Mouse (Mus musculus) midbrain, embryonic 14.5 days (tissue): Measurements from ENCODE around the gene Dbndd2. TPM values are rescaled to one million over a fixed set of nuclear protein-coding genes. Genes with fewer than 3 reads are reported as not detected.

ENCODE experiments used
- ATAC-seq: fragments of 200-750 bp; cut with Nextera tagmentation; 2 replicates; pipeline ENCODE4 v1.8.0; 2017; ENCODE audit warnings: moderate number of reproducible peaks, moderate library complexity; ENCODE audit not compliant: low FRiP score, low TSS enrichment
- DNase-seq: peaks from one replicate; pipeline ENCODE4 v3.0.0-alpha.2; 2015
- H3K27ac ChIP-seq: fragments of 300-500 bp; sonication (generic); replicated peaks from 2 replicates; pipeline ENCODE4 v1.5.1; 2014; ENCODE audit warnings: mild to moderate bottlenecking, low read depth, low read length, moderate library complexity
- H3K27me3 ChIP-seq: fragments of 300-500 bp; sonication (generic); 2 replicates; pipeline ENCODE4 v1.6.1; 2014; ENCODE audit warnings: low read length, control low read depth, mixed read lengths; ENCODE audit not compliant: control insufficient read depth, insufficient read depth
- H3K36me3 ChIP-seq: fragments of 300-500 bp; sonication (generic); 2 replicates; pipeline ENCODE4 v1.6.1; 2014; ENCODE audit warnings: low read length, control low read depth; ENCODE audit not compliant: control insufficient read depth, insufficient read depth
- H3K4me1 ChIP-seq: fragments of 300-500 bp; sonication (generic); 2 replicates; pipeline ENCODE4 v1.6.1; 2014; ENCODE audit warnings: mild to moderate bottlenecking, antibody characterized with exemption, low read length, control low read depth; ENCODE audit not compliant: control insufficient read depth, insufficient read depth
- H3K4me2 ChIP-seq: fragments of 300-500 bp; sonication (generic); 2 replicates; pipeline ENCODE4 v1.6.1; 2014; ENCODE audit warnings: mild to moderate bottlenecking, low read length, moderate library complexity
- H3K4me3 ChIP-seq: fragments of 300-500 bp; sonication (generic); replicated peaks from 2 replicates; pipeline ENCODE4 v1.5.1; 2014; ENCODE audit warnings: low read depth, low read length
- H3K9ac ChIP-seq: fragments of 300-500 bp; sonication (generic); replicated peaks from 2 replicates; pipeline ENCODE4 v1.6.1; 2014; ENCODE audit warnings: mild to moderate bottlenecking, low read length, moderate library complexity
- H3K9me3 ChIP-seq: fragments of 300-500 bp; sonication (generic); 2 replicates; pipeline ENCODE4 v1.6.1; 2016; ENCODE audit warnings: low read length, control low read depth, mixed read lengths; ENCODE audit not compliant: control insufficient read depth
- WGBS: fragments of 180-500 bp; shearing (Covaris S2); extraction: QIAGEN DNeasy Blood & Tissue Kit; methylation state at CpG from one replicate; pipeline ENCODE4 v1.1.7; 2014; 5-methylcytosine and 5-hydroxymethylcytosine counted together
- polyA plus RNA-seq: library from polyadenylated mRNA; unstranded; fragments of >200 nt; fragmentation: Nextera tagmentation; extraction: Ambion mirVana; gene quantifications from 2 replicates; pipeline ENCODE4 v1.2.1, GENCODE M21; 2014

Gene Dbndd2
- polyA plus RNA-seq, 1 experiment from 2014 or later = 11.4 TPM

DNA sequence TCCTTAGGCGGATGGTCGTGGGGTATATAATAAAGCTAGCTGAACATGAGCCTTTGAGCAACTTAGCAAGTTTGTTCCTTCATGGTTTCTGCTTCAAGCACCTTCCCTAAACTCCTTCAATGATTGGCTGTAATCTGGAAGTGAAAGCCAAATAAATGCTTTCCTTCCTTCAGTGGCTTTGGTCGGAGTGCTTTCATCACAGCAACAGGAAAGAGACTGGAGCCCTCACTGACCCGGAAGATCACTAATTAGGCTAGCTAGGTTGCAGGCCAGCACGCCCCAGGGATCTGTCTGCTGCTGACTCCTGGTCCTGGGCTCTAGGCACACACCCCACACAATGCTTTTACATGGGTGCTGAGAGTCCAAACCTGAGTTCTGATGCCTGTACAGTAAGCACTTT, 42.7 kb downstream of the Dbndd2 start:
- Histone ChIP-seq H3K4me2 (no peak overlapping the region), H3K9me3 (no peaks in the 10 kb centered on the region), H3K4me1 (no peaks in the 10 kb centered on the region), H3K36me3 (no peaks in the 10 kb centered on the region), H3K27me3 (no peaks in the 10 kb centered on the region), H3K9ac (no peak overlapping the region), H3K27ac (no peak overlapping the region), H3K4me3 (no peak overlapping the region)
- no peak for DNase-seq
- ATAC-seq = no peak
- 75% methylated on average over 5 of the region's 5 CpGs for WGBS

DNA sequence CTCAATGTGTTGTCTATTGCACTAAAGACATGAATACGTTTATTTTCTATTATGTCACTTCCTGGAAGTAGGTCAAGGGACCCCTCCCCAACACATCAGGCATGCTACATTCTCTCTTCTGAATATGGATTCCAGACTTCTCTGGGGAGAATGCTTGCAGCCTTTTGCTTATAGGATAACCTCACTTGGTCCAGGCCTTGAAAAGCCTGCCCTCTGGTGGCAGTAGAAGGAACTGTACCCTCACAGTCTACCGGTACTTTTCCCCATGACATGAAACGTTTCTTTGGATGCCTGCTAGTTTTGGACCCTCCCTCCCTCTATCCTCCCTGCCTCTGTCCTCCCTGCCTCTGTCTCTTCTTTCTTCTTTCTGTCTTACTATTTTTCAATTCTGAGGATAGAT, 45.3 kb downstream of the Dbndd2 start:
- 6% methylated on average over 3 of the region's 3 CpGs for WGBS
- DNase-seq = peak; percentile 85
- Histone ChIP-seq H3K4me2 (no peak overlapping the region), H3K36me3 (no peaks in the 10 kb centered on the region), H3K9ac (no peak overlapping the region), H3K4me3 (no peak overlapping the region), H3K4me1 (no peaks in the 10 kb centered on the region), H3K9me3 (no peaks in the 10 kb centered on the region), H3K27me3 (no peaks in the 10 kb centered on the region), H3K27ac (no peak overlapping the region)
- ATAC-seq = no peak

DNA sequence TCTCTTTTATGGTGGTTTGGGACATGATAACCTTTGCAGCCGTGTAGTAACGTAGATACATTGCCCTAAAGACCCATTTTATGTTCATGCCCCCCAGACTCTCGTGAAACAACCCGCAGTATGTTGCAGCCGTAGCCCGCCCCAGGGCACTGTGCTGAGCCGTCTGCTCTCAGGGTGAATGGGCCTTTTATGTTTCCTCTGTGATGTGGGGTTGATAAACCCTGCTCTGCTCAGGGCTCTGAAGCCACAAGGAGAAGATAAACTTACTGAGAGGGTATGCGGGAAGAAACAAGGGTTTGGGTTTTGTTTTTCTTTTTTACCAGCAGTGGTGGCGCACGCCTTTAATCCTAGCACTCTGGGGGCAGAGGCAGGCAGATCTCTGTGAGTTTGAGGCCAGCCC, 48.4 kb downstream of the Dbndd2 start:
- ATAC-seq (no peak), DNase-seq (no peak)
- 83% methylated on average over 10 of the region's 10 CpGs for WGBS
- H3K4me3 ChIP-seq = no peak overlapping the region
- no peaks in the 10 kb centered on the region for H3K4me1 ChIP-seq
- no peak overlapping the region for H3K9ac ChIP-seq
- H3K36me3 ChIP-seq = no peaks in the 10 kb centered on the region
- no peak overlapping the region for H3K27ac ChIP-seq
- H3K4me2 ChIP-seq = no peak overlapping the region
- no peaks in the 10 kb centered on the region for H3K9me3 ChIP-seq
- H3K27me3 ChIP-seq = no peaks in the 10 kb centered on the region

DNA sequence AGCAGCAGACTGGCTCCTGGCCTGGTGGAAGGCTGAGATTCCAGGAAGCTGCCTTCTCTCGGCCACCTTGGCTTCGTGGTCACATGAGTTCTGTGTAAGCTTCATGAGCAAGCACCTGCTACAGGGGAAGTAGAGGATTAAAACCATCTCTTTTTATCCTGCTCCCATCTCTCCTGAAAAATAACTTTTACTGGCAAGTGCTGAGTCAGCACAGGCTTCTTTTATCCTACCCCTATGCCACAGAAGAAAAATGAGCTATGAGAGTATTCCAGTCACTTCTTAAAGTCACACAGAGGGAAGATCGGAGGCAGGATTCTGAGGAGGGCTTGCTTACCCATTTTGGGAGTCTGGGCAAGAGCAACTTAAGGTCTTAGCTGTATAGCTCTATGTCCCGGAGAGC, 51.1 kb downstream of the Dbndd2 start:
- ATAC-seq = no peak
- H3K9ac ChIP-seq = no peak overlapping the region
- 91% methylated on average over 4 of the region's 4 CpGs for WGBS

DNA sequence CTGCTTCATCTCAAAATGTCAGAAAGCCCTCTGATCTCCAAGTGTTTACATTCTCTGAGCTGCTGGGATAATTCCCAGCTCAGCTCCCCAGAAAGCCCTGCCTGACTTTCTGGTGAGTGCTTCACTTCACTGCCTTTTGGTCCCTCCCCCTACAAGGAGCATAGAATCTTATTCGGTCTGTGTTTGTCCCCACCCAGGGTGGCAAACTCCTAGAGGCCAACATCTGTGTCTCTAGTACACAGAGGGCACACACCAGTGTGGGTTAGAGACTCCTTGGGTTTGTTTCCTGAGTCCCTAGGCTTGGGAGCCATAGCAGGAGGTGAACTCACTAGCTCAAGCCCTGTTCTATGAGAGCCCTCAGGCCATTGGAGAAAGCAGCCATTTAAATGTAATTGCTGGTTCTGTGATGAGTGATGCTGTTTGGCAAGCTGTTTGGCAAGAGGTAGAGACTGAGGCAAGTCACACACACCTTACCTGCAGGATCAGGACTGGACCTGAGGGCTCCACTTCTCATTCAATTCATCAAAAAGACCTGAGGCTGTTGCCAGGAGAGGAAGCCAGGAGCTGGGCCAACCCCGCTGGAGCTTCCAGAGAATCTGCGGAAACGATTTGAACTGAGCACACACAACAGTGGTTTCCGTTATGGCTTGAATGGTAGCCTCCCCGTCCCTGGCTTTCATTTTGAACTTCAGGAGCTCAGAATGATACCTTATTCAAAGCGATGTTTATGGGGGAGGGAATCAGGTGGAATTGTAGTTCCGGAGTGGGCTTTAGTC, 54.9 kb downstream of the Dbndd2 start:
- WGBS = 52% methylated on average over 8 of the region's 8 CpGs
- no peak overlapping the region for H3K4me2 ChIP-seq
- no peak for ATAC-seq
- H3K36me3 ChIP-seq = no peaks in the 10 kb centered on the region
- no peaks in the 10 kb centered on the region for H3K4me1 ChIP-seq
- no peak for DNase-seq
- H3K9ac ChIP-seq = no peak overlapping the region
- no peaks in the 10 kb centered on the region for H3K27me3 ChIP-seq
- H3K27ac ChIP-seq = no peak overlapping the region
- H3K4me3 ChIP-seq = no peak overlapping the region
- no peaks in the 10 kb centered on the region for H3K9me3 ChIP-seq

More for the DNA sequence above, 51.1 kb downstream of the Dbndd2 start:
- Histone ChIP-seq H3K4me3 (no peak overlapping the region), H3K4me1 (no peaks in the 10 kb centered on the region), H3K9me3 (no peaks in the 10 kb centered on the region), H3K36me3 (no peaks in the 10 kb centered on the region), H3K27me3 (no peaks in the 10 kb centered on the region), H3K4me2 (no peak overlapping the region), H3K27ac (no peak overlapping the region)
- no peak for DNase-seq

DNA sequence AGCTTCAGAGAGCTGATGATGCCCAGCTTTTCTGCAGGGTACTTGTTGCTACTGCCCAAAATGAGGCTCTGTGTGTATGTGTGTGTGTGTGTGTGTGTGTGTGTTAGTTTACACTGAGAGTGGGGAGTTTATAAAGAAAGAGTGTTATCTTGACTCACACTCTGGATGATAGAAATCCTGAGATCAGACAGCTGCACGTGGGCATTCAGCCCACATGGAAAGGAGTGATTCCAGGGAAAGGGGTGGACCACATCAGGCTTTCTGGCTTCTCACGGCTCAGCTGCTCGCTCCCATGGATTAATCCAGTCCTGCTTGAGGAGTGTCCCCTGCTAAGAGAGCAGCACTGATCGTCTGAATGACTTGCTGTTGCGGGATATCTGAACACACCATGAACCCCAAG, 56.2 kb downstream of the Dbndd2 start:
- DNase-seq (no peak), ATAC-seq (no peak)
- Histone ChIP-seq H3K4me1 (no peaks in the 10 kb centered on the region), H3K27me3 (no peaks in the 10 kb centered on the region), H3K27ac (no peak overlapping the region), H3K4me3 (no peak overlapping the region), H3K9me3 (no peaks in the 10 kb centered on the region), H3K36me3 (no peaks in the 10 kb centered on the region), H3K4me2 (no peak overlapping the region), H3K9ac (no peak overlapping the region)
- 63% methylated on average over 5 of the region's 5 CpGs for WGBS

GRCm38 (mm10) chr2:164542598-164542997, 56.7 kb downstream of the Dbndd2 start:
- Histone ChIP-seq H3K9ac (no peak overlapping the region), H3K27me3 (no peaks in the 10 kb centered on the region), H3K9me3 (no peaks in the 10 kb centered on the region), H3K4me3 (no peak overlapping the region), H3K36me3 (no peaks in the 10 kb centered on the region), H3K4me2 (no peak overlapping the region), H3K27ac (no peak overlapping the region), H3K4me1 (no peaks in the 10 kb centered on the region)
- WGBS = 88% methylated on average over 7 of the region's 7 CpGs
- DNase-seq = no peak
- no peak for ATAC-seq

Other genes starting within 250 kb of the Dbndd2 start
- gene Svs2, start 247.6 kb upstream of the Dbndd2 start, polyA plus RNA-seq = not detected in 2 replicates
- not detected in 2 replicates for gene Svs3b, start 229.5 kb upstream of the Dbndd2 start, polyA plus RNA-seq
- gene Svs4, start 207.6 kb upstream of the Dbndd2 start, polyA plus RNA-seq = not detected in 2 replicates
- not detected in 2 replicates for gene Svs3a, start 196.8 kb upstream of the Dbndd2 start, polyA plus RNA-seq
- not detected in 2 replicates for gene Svs6, start 169.4 kb upstream of the Dbndd2 start, polyA plus RNA-seq
- gene Svs5, start 153.4 kb upstream of the Dbndd2 start, polyA plus RNA-seq = not detected in 2 replicates
- not detected in 2 replicates for gene Slpi, start 97.0 kb upstream of the Dbndd2 start, polyA plus RNA-seq
- gene Rbpjl, start 83.0 kb upstream of the Dbndd2 start, polyA plus RNA-seq = not detected in 2 replicates
- not detected in 2 replicates for gene Matn4, start 80.9 kb upstream of the Dbndd2 start, polyA plus RNA-seq
- gene Sdc4, start 42.2 kb upstream of the Dbndd2 start, polyA plus RNA-seq = 2.4 and 4.9 TPM in 2 replicates
- gene Sys1, start 29.1 kb upstream of the Dbndd2 start, polyA plus RNA-seq = 93.1 and 97.2 TPM in 2 replicates
- gene Gm20458, start 25.1 kb upstream of the Dbndd2 start, polyA plus RNA-seq = 3.4 and 5.1 TPM in 2 replicates
- not detected in 2 replicates for gene Trp53tg5, start 12.4 kb upstream of the Dbndd2 start, polyA plus RNA-seq
- 98.9 and 115 TPM in 2 replicates for gene Pigt, start 11.4 kb downstream of the Dbndd2 start, polyA plus RNA-seq
- 0.61 and 1.2 TPM in 2 replicates for gene Wfdc2, start 76.3 kb downstream of the Dbndd2 start, polyA plus RNA-seq
- not detected in 2 replicates for gene Spint3, start 87.4 kb downstream of the Dbndd2 start, polyA plus RNA-seq
- gene Wfdc6a, start 99.3 kb downstream of the Dbndd2 start, polyA plus RNA-seq = not detected in 2 replicates
- gene Eppin, start 107.5 kb downstream of the Dbndd2 start, polyA plus RNA-seq = not detected in 2 replicates
- gene Wfdc6b, start 127.4 kb downstream of the Dbndd2 start, polyA plus RNA-seq = not detected in 2 replicates
- not detected in 2 replicates for gene Wfdc8, start 127.5 kb downstream of the Dbndd2 start, polyA plus RNA-seq
- gene Wfdc16, start 152.7 kb downstream of the Dbndd2 start, polyA plus RNA-seq = not detected in 2 replicates
- gene Wfdc10, start 169.9 kb downstream of the Dbndd2 start, polyA plus RNA-seq = not detected in 2 replicates
- not detected in 2 replicates for gene Wfdc9, start 170.5 kb downstream of the Dbndd2 start, polyA plus RNA-seq
- not detected in 2 replicates for gene Wfdc11, start 188.0 kb downstream of the Dbndd2 start, polyA plus RNA-seq
- gene Wfdc13, start 199.0 kb downstream of the Dbndd2 start, polyA plus RNA-seq = not detected in 2 replicates
- gene Spint4, start 212.4 kb downstream of the Dbndd2 start, polyA plus RNA-seq = not detected in 2 replicates
- not detected in 2 replicates for gene Spint5, start 229.2 kb downstream of the Dbndd2 start, polyA plus RNA-seq